Mouse (Mus musculus): ENCODE results near the gene Col18a1.

Col18a1 gene

DNA sequence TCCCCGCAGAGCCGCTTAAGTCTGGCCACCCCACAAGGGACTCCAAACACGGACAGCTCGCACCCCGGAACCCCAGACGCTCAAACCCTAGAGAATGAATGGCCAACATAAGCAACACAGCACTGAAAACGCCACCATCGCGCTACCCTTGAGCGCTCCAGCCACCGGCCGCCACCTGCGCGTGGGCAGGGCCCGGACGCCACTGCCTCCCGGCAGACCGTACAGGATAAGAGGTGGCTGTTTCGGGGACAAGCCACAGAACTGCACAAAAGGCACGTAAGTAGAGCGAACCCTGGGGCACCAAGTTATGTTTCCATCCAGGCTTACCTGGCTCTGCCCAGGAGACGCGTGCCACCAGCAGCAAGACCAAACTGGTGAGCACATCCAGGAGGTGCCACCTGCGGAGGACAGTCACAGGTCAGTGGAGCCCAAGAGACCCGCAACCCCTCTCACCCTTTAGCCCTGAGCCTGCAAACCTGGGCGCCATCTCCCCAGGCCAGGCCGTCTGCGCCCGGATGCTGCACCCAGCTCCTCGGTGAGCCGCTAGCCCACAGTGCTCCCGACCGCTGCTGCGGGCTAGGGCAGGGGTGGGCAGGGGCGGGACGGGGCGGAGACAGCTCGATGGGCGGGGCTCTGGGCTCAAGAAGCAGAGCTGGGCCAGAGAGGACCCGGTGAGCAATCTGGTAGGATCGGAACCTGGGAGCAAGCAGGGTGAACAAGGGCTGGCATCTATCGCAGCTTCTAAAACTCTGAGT lies at the start of gene Col18a1:
Gene Col18a1, minus strand, starts transcription at position 586 of the 755 bp plus-strand sequence.
- no peak for DNase-seq

DNA sequence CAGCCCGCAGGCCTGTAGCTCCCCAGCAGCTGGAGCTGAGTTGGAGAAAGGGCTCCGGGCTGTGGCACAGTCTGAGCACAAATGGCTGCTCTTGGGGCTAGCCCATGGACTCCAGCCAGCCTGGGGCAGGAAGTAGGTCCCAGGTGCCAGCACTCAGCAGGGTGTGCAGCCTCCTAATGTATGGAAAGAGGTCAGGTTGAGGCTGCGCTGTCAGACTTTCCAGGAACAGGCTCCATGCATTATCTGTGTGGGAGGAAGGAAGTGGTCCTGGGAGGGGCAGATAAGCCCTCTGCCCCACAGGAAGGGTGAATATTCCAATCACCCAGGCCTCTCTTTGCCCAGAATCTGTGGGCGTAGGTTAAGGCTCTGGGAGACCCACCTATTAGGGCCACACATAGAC lies 49.3 kb upstream of the Col18a1 start:
- no peak for DNase-seq

DNA sequence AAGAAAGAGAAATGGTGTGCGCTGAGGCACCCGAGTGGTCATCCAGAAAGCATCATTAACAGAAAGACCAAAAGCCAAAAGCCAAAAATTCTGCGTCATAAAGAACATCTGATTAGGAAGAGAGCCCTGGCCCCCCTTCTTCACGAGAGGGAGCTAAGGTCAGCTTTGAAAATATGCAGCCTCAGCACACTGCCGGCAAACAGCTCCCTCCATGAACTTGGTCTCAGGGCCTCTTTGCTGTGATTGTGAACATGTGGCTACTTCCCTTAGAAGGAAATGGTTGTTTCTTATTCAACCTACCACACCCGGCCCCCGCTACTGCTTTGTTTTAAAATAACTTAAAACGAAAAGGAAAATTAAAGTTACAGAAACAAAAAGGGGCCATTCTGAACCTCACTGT lies 48.2 kb upstream of the Col18a1 start:
- DNase-seq = no peak

DNA sequence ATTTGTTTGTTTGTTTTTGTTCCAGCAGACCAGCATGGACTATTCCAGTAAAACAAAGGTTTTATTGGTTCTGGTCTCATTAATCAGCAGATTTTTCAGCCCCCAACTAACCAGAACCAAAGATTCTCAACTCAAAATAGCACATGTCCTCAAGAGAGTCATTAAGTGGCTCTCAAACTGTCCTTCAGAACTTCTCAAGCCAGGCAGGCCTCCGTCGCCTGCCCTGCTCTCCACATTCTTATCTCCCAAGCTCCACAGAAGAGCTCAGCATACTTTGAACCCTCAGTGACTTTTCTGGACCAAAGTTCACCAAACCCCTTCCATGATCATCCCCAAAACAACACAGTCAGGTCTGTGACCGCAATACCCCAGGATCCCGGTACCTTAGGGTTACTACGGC lies 47.1 kb upstream of the Col18a1 start:
- DNase-seq = no peak

DNA sequence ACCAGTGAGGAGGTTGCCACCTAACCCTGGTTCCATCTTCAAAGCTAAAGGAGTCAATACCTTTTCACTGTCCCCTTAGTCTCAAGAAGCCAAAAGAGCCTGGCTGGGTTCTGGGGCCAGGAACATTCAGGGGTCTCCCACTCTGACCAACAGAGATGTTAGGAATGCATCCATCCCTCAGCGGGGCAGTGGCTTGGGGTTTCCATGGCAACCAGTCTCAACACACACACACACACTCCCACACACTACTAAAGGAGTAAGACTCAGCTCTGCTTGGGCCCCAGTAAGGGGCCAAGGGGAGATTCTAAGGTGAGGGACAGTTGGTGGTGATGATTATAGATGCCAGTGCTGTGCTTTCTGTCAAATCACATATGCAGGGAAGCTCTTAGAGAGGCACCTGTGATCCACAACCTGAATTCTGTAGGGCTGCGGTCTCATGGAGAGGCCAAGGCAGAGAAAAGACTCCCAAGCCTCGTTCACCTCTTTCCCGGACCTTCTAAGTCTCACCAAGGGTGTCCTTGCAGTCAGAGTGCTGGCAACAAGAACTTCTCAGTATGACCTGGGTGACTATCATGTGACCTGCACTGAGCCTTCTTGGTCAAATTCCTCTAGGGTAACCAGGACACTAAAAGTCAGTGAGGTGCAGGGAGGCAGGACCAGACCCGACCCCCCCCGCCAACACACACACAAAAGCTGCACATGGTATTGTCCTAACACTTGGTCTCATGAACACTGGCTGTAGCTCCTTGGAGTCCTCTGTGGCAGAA lies 46.2 kb upstream of the Col18a1 start:
- no peak for DNase-seq

DNA sequence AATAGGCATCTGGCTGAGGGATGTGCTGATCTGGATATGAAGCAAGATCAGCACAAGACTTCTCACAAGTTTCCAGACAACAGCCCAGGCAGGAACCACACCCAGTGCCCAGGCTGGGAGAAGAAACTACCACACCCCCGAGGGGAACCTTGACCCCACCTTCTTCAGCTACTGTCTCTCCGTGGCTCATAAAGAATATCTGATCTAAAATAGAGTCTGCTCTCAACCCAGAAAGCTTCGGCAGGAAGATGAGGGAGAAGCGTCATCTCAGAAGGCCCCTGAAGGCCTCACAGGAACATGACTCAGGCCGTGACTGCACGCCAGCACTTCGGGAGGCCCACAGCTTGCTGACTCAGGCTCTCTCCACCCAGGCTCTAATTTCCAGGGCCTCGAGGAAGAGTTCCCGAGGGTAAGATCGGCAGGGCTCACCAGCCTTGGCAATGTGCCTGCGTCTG lies 44.8 kb upstream of the Col18a1 start:
- no peak for DNase-seq

DNA sequence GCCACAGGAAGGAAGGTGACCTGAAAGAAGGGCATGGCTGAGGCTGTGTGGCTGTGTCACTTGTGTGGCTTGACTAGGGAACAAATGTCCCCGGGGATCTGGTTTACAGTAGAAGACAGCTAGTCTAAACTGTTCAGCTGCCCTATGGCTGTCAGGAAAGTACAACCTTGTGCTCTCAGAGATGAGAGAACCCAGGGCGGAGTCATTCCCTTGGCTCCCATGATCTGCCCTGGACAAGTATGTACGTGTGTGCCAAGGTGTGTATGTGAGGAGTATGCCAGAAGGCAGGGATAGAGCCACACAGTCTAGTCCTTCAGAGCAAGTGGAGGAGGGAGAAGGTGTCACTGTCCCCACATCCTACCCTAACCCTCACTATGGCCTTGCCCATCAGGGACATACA lies 44.3 kb upstream of the Col18a1 start:
- DNase-seq = no peak

DNA sequence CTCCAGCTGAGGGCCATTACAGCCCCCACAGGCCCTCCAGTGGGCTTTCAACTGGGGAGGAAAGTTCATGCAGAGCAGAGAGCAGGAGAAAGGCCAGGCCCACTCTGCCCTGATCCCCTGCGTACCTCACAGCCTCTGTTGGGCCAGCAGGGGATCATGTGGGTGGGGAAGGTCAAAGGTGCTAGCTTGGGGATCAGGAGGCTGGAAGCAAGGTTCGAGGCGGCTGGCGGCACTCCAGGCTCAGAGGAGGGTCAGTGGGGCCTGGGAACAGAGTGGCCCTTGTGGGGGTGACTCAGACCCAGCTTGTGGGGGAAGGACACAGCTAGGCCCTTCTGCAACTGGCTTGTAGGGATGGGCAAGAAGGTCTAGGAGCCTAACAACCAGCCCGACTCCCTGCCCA lies 42.9 kb upstream of the Col18a1 start:
- DNase-seq = no peak

DNA sequence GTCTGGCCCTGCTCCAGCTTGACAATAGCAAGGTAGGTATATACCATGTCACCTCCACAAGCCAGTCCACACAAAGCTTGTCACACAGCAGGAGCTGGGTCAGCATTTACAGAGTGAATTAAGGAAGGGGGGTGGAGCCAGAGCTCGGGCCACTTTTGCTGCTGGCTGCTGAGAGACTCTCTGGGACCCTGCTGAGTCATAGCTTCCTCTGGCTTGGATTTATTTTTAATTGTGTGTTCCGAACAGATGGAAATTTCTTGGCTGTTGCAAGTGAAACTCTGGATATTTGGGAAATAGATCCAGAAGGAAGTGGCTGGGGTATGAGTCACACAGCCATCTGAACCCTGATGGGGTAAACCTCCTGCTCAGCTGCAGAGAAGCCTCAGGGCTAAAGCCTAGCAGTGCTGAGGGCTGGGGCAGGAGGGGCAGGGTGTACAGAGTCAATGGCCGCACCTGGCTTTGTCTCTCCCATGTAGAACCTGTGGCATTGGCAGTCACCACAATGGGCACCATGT lies 40.3 kb upstream of the Col18a1 start:
- no peak for DNase-seq

DNA sequence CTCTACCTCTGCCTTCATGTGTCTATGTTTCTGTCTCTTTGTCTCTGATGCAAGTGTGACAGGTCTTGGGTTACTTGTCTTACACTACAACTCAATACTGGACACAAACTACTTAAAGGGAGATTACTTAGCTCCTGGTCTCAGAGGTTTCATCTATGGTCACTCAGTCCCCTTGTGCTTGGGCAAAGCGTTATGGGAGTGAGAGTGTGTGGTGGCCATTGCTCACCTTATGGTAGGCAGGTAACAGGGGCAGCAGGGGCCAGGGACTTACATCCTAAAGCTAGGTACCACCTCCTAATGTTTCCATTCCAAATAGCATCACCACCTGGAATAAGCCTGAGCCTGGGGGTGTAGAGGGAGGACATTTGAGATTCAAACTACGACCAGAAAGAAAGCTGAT lies 39.8 kb upstream of the Col18a1 start:
- DNase-seq = no peak

DNA sequence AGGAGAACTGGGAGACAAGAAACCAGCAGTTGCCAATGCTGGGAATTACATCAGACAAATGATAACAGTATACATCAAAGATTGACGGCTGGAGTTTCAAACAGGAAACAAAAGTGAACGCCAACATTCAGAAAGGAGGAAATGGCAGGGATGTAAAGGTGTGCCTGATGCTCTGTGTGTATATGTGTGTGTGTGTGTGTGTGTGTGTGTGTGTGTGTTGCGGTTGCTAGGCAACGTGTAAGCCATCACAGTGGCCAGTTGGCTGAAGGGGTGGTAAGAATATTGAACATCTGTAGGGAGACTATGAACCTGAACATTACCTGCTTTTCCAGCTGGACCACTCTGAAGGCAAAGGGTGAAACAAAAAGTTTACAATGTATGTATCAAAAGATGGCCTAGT lies 37.6 kb upstream of the Col18a1 start:
- no peak for DNase-seq

DNA sequence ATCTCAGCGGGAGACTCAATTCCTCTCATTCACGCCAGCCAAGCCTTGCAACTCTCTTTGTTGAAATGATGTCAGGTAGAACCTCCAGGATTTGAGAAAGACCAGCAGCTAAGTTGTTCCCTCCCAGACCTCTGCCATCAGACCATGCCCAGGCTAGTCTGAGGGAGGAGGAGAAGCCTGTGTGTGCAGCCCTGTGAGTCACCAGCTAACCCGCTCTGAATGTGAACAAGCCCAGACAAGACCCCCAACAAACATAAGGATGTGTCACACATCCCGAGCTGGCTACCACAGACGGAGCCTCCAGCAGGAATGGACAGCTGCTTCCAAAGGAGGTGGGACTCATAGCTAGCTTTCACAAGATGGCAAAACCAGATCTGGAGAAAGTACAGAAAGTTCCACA lies 35.6 kb upstream of the Col18a1 start:
- no peak for DNase-seq

DNA sequence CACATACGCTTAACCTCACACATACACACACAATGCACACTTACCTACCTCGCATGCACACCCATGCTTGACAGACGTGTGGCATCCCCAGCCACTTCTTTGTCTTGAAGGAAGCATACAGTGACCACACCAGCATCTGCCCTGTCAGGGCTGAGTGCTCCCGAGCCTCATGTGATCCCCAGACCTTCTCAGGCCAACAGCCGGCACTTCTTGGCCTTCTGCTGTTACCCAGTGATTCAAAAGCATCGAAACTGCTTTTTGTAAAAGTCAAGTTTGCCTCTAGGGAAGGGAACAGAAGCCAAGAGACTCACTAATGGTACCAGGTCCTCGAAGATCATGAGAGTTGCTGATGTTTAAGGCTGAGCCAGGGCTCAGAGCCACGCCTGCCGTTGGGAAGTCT lies 33.9 kb upstream of the Col18a1 start:
- DNase-seq = no peak

DNA sequence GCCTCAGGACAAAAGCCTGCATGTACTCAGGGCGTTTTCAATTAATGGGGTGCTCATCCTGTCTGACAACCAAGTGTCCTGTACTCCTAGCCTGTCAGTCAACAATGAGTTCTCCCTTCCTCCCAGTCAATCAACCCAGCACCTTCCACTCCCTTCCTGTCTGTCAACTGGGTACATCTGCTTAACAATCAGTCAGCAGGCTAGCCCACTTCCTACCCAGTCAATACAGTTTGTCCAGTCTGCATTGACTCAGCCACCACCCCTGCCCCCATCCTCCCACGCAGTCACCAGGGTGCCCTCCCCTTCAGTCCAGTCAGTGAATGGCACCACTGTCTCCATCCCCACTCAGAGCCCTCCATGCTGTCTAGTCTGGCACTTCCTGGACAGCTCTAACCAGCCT lies 32.9 kb upstream of the Col18a1 start:
- no peak for DNase-seq

DNA sequence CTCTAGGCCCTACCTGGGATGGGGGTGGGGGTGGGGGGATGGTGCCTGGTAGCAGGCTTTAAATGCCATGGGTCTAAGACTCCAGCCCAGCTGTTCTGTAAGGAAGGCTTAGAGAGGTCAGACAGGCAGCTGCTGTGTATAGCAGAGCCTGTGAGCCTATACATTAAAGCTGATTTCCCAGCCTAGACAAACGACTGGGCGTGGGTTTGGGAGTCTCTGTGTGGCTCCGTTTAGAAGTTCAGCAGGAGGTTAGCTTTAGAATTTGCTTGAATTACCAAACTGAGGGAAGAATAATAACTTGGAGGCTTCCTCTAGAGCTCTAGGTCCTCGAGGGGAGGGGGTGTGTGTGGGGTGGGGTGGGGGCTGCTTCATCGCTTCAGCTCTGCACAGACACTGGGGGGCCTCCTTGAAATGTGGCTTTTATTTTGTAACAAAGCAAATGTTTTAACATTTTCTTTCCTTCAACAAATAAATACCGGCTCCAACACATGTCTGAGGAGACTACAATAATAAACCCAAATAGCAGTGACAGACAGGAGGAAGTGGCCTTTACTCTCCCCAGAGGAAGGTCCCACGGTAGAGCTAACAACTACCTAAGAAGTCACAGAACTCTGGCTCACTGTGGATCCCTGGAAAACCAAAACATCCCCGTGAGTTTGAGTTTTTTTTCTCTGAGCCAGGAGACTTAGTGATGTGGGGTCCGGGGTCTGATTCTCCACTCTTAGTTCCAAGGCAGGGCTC lies 31.3 kb upstream of the Col18a1 start:
- no peak for DNase-seq

DNA sequence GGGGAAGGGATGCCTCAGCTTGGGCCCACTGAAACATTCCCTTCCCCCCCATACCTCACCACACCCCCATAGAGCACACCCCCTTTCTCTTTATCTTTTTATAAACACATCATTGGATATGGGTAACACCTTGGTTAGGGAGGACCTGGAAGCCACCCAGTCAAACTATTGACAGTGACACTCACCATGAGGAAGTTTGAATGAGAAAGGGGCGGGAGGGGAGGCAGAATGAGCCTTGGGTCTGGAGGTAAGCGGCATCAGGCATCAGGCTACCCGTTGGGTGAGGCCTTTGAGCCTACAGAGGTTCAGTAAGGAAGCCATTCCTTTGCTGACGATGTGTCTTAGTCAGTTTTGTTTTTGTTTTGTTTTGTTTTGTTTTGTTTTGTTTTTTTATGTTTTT lies 30.3 kb upstream of the Col18a1 start:
- DNase-seq = no peak

DNA sequence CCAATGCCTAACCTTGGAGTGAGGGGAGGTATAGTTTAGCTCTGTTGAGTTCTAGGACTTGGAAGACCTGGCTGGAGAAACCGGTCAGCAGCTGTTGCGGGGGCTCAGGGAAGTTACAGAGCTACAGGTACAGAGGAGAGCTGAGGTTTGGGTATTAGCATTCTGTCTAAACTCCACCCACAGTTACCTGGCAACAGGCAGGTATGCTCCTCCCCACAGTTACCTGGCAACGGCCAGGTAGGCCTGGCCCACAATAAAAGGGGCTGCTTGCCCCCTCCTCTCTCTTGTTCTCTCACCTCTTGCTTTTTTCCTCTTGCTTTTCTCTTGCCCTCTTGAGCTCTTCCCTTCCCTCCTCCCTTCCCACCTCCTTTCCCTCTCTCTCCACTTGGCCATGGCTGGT lies 29.8 kb upstream of the Col18a1 start:
- DNase-seq = no peak

DNA sequence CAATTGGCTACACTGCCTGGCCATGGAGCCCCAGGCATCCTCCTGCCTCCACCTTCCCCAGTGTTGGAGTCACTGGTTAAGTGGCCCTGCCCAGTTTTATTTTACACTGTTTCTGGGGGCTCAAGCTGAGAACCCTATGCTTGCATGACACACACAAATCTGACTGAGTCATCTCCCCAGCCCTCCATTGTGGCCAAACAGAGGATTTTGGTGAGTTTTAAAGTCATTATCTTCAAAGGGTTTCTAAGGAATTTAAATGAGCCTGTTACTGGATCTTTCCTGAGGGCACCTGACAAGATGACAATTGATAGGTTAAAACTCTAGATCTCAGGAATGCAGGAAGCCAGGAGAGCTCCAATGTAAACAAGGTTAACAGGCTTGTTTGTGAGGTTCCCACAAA lies 27.1 kb upstream of the Col18a1 start:
- no peak for DNase-seq

DNA sequence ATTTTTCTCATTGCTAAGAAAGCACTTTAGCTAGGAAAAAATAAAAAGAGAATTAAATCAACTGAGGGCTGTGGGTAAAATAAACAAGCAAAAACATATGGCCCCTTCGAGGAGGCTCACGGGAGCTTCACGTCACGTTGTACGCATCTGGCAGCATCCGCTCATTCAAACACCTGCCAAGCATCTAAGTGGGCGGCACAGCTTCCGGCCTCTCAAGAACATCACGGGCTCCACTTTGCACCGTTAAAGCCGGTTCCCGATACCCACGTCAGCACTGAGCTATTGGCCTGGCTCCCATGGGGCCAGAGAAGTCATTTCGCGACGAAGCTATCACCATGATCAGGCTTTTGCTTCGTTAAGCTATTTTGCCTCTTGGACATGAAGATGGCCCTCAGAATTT lies 26.4 kb upstream of the Col18a1 start:
- DNase-seq = no peak

DNA sequence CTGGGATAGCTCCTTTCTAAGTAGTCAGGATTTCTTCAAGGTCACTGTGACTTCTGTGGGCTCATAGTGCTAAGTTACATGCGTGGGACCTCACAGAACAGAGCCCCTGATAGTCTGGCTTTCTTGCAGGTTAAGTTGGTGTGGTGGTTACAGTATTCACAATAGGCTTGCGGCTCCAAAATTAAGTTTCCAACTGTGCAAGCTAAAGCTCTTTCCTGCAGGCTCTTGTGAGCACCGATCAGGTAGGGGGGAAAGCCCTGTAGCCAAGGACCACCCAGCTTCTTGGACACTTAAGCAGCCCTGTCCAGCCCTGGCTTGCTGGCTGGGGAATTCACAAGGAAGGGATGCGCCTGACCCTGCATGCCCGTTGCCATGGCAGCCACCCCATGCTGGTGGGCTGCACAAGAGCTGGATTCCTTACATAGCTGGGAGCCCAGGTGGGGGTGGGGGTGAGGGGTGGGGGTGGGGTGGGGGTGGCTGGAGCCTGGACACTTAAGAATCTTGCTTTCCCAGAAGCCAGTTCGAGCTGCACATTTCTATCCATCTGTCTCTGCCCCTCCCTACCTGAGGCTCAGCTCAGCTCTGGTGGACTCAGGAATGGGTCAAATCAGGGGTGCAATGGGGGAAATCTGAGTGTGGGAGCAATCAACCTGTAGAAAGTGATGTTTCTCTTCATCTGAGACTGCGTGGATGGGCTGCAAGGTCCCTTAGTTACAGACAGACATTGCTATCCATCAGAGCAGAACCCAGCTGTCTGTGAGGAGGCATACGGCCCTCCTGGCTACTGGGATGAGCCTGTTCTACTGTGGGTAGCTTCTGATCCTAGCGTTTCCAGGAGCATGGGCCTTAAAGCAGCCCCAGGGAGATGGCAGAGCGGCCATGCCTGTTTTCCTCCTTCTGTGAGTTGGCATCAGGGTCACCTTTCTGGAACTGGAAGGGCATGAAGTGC lies 24.9 kb upstream of the Col18a1 start:
- no peak for DNase-seq

DNA sequence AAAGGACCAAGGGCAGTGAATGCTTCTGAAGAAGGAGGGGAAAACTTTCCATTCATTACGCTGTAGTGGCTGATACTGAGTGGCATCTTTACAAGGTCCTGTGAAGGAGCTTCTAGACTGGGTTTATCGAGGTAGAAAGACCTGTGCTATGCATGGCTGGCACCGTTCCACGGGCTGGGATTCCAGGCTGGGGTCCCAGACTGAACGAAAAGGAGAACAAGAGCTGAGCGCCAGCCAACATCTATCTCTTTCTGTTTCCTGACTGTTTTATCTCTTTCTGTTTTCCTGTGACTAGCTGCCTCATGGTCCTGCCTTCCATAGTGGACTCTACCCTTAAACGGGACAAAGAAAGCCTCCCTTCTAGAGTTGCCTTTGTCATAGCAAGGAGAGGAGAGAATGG lies 21.1 kb upstream of the Col18a1 start:
- no peak for DNase-seq

DNA sequence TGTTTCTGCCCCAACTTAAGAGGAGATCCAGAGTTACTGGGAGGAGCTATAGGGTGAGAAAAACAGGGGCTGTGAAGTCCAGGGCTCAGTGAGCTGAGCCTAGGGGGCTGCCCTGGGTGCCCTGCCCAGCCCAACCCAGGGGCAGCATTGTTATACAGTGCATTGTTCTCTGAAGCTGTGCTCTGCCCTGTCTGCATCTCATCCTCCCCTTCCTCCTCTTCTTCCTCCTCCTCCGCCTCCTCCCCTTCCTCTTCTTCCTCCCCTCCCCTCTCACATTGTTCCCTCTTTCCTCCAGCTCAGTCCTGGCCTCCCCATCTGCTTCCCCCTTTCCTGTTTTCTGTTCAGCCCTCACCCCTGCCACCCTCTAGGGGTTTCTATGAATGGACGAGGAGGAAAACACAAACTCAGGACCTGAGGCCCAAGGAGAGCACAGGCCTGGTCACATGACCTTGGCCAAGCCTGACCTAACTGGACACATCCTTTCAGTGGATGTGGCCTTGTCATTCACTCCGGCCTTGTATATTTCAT lies 16.5 kb upstream of the Col18a1 start:
- DNase-seq = no peak

All from cerebellum, adult 9-11 months (tissue).